Mouse (Mus musculus): ENCODE data around the gene Lamc1. TPM values are rescaled to one million over a fixed set of nuclear protein-coding genes. Genes with fewer than 3 reads are reported as not detected.

Lamc1 gene
- polyA plus RNA-seq (2016; fragmentation: Nextera tagmentation; extraction: Ambion mirVana) = 32.4 and 37.8 TPM in 2 replicates

GRCm38 (mm10) chr1:153332444-153333295 is at the start of gene Lamc1:
Lamc1 (minus strand) TSS chr1:153332786.
- Histone ChIP-seq H3K9ac (replicated peaks) (peak within 1 kb of the TSS; percentile 97), H3K4me2 (peak within 1 kb of the TSS; percentile 83), H3K27me3 (no peaks in the 10 kb centered on the region), H3K4me1 (replicated peaks) (peaks cover 31% of the 10 kb centered on the region), H3K36me3 (no peaks in the 10 kb centered on the region), H3K27ac (peak within 1 kb of the TSS; percentile 94), H3K4me3 (replicated peaks) (peak within 1 kb of the TSS; percentile 97), H3K9me3 (no peaks in the 10 kb centered on the region)
- WGBS = 1% methylated on average over 78 of the region's 85 CpGs
- ATAC-seq (ENCODE audit: insufficient number of reproducible peaks, insufficient read depth, low FRiP score, low TSS enrichment, low read depth) = peak; percentile 92

GRCm38 (mm10) chr1:153380746-153381282 is 48.2 kb upstream of the Lamc1 start:
- Histone ChIP-seq H3K4me2 (no peak overlapping the region), H3K27ac (no peak overlapping the region), H3K9ac (replicated peaks) (no peak overlapping the region), H3K9me3 (no peaks in the 10 kb centered on the region), H3K4me1 (replicated peaks) (no peaks in the 10 kb centered on the region), H3K27me3 (no peaks in the 10 kb centered on the region), H3K36me3 (no peaks in the 10 kb centered on the region), H3K4me3 (replicated peaks) (no peak overlapping the region)
- no peak for ATAC-seq (ENCODE audit: insufficient number of reproducible peaks, insufficient read depth, low FRiP score, low TSS enrichment, low read depth)
- 89% methylated on average over 9 of the region's 9 CpGs for WGBS

DNA sequence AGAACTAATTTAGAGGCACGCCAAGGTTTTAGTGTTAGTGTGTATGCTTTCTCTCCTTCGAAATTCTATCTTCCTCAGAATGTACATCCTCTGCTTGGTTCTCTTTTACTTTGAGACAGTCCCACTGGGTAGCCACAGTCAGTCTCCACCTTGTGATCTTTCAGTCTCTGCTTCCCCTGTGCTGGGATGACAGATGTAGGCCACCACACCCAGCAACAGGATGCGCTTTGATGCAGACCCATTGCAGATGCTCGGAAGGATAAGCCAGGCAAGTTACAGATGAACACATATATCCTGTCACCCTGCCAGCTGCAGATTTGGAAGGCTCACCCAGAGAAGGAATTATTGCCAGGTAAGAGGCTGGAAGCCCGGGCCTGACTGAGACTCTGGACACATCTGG is 47.2 kb upstream of the Lamc1 start:
- ATAC-seq (ENCODE audit: insufficient number of reproducible peaks, insufficient read depth, low FRiP score, low TSS enrichment, low read depth) = no peak
- Histone ChIP-seq H3K4me3 (replicated peaks) (no peak overlapping the region), H3K4me2 (no peak overlapping the region), H3K9ac (replicated peaks) (no peak overlapping the region), H3K27me3 (no peaks in the 10 kb centered on the region), H3K36me3 (no peaks in the 10 kb centered on the region), H3K4me1 (replicated peaks) (no peaks in the 10 kb centered on the region), H3K27ac (no peak overlapping the region), H3K9me3 (no peaks in the 10 kb centered on the region)
- 78% methylated on average over 5 of the region's 5 CpGs for WGBS

- no peak for ATAC-seq (ENCODE audit: insufficient number of reproducible peaks, insufficient read depth, low FRiP score, low TSS enrichment, low read depth)
- no peaks in the 10 kb centered on the region for H3K36me3 ChIP-seq
- no peaks in the 10 kb centered on the region for H3K27me3 ChIP-seq
- 74% methylated on average over 6 of the region's 6 CpGs for WGBS
- no peak overlapping the region for H3K4me3 ChIP-seq (replicated peaks)
- no peaks in the 10 kb centered on the region for H3K4me1 ChIP-seq (replicated peaks)
- no peaks in the 10 kb centered on the region for H3K9me3 ChIP-seq
- H3K9ac ChIP-seq (replicated peaks) = no peak overlapping the region
- H3K27ac ChIP-seq = no peak overlapping the region
- H3K4me2 ChIP-seq = no peak overlapping the region
Observed at GRCm38 (mm10) chr1:153378587-153378986, 46.0 kb upstream of the Lamc1 start.

DNA sequence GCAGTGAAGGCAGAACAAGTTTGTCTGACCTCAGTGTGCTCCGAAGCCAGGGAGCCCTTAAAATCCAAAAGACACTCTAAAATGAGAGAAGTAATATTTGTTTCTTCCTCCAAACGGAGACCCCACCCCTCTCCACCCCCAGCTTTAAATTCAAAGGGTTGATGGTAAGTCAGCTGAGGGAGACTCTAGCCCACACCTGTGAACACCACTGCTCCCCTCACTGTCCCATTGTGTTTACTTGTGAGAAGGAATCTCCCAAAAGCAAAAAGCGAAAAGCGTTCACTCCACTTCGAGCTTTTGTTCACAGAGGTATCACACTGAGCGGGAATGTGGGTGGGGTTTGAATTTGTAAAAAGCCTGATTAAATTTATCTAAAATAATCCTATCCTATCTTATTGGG is 43.9 kb upstream of the Lamc1 start:
- Histone ChIP-seq H3K9ac (replicated peaks) (no peak overlapping the region), H3K9me3 (no peaks in the 10 kb centered on the region), H3K4me2 (no peak overlapping the region), H3K36me3 (no peaks in the 10 kb centered on the region), H3K27me3 (no peaks in the 10 kb centered on the region), H3K4me3 (replicated peaks) (no peak overlapping the region), H3K27ac (no peak overlapping the region), H3K4me1 (replicated peaks) (no peaks in the 10 kb centered on the region)
- 47% methylated on average over 6 of the region's 6 CpGs for WGBS
- ATAC-seq (ENCODE audit: insufficient number of reproducible peaks, insufficient read depth, low FRiP score, low TSS enrichment, low read depth) = no peak

DNA sequence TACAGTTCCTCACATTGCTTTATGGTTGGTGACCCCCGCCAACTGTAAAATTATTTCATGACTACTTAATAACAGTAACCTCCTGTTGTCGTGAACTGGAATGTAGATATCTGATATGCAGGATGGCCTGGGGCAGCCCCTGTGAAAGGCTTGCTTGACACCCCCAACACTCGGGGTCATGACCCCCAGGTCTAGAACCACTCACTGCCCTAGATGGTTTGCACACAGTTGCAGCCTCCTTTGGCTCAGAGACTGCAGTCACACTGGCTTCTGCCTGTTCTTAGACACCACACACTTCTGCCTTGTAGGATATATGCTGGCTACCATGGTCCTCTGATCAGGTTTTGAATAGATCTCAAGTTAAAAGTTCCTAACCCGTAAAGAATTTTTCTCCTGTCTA is 41.5 kb upstream of the Lamc1 start:
- no peak overlapping the region for H3K27ac ChIP-seq
- H3K9me3 ChIP-seq = no peaks in the 10 kb centered on the region
- no peak overlapping the region for H3K4me3 ChIP-seq (replicated peaks)
- H3K9ac ChIP-seq (replicated peaks) = no peak overlapping the region
- no peak for ATAC-seq (ENCODE audit: insufficient number of reproducible peaks, insufficient read depth, low FRiP score, low TSS enrichment, low read depth)
- no peaks in the 10 kb centered on the region for H3K27me3 ChIP-seq
- H3K4me2 ChIP-seq = no peak overlapping the region
- WGBS = 76% methylated on average over 4 of the region's 4 CpGs
- no peaks in the 10 kb centered on the region for H3K4me1 ChIP-seq (replicated peaks)
- H3K36me3 ChIP-seq = no peaks in the 10 kb centered on the region

- Histone ChIP-seq H3K9me3 (no peaks in the 10 kb centered on the region), H3K27me3 (no peaks in the 10 kb centered on the region), H3K4me2 (no peak overlapping the region), H3K4me1 (replicated peaks) (no peaks in the 10 kb centered on the region), H3K36me3 (no peaks in the 10 kb centered on the region), H3K4me3 (replicated peaks) (no peak overlapping the region), H3K27ac (no peak overlapping the region), H3K9ac (replicated peaks) (no peak overlapping the region)
- no peak for ATAC-seq (ENCODE audit: insufficient number of reproducible peaks, insufficient read depth, low FRiP score, low TSS enrichment, low read depth)
- WGBS = 87% methylated on average over 3 of the region's 3 CpGs
Observed at GRCm38 (mm10) chr1:153371846-153372245, 39.3 kb upstream of the Lamc1 start.

DNA sequence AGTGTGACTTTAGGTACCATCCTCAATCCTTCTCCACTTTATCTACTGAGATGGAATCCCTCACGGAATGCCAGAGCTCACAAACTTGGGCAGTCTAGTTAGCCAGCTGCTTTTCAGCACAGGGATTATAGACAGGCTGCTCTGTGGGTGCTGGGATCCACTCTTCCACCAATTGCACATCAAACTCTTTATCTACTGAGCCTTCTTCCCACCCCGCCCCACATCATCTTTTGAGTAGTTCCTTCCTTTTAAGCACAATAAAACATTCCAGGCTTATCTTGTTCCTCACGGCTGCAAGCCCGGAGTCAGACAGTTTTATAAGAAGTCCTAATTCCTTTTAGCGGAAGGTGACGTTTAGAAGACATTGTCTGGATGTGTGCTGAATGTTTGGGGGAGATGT is 36.4 kb upstream of the Lamc1 start:
- H3K4me1 ChIP-seq (replicated peaks) = no peaks in the 10 kb centered on the region
- no peak overlapping the region for H3K4me2 ChIP-seq
- H3K9ac ChIP-seq (replicated peaks) = no peak overlapping the region
- 69% methylated on average over 6 of the region's 6 CpGs for WGBS
- H3K27ac ChIP-seq = no peak overlapping the region
- no peak for ATAC-seq (ENCODE audit: insufficient number of reproducible peaks, insufficient read depth, low FRiP score, low TSS enrichment, low read depth)
- no peak overlapping the region for H3K4me3 ChIP-seq (replicated peaks)
- no peaks in the 10 kb centered on the region for H3K27me3 ChIP-seq
- no peaks in the 10 kb centered on the region for H3K9me3 ChIP-seq
- H3K36me3 ChIP-seq = no peaks in the 10 kb centered on the region

- ATAC-seq (ENCODE audit: insufficient number of reproducible peaks, insufficient read depth, low FRiP score, low TSS enrichment, low read depth) = no peak
- H3K4me3 ChIP-seq (replicated peaks) = no peak overlapping the region
- WGBS = 72% methylated on average over 5 of the region's 5 CpGs
- no peak overlapping the region for H3K4me2 ChIP-seq
- no peak overlapping the region for H3K9ac ChIP-seq (replicated peaks)
- H3K4me1 ChIP-seq (replicated peaks) = no peaks in the 10 kb centered on the region
- no peaks in the 10 kb centered on the region for H3K9me3 ChIP-seq
- no peaks in the 10 kb centered on the region for H3K27me3 ChIP-seq
- H3K36me3 ChIP-seq = no peaks in the 10 kb centered on the region
- no peak overlapping the region for H3K27ac ChIP-seq
Observed at GRCm38 (mm10) chr1:153367048-153367447, 34.5 kb upstream of the Lamc1 start.

GRCm38 (mm10) chr1:153361926-153362325 is 29.3 kb upstream of the Lamc1 start:
- H3K36me3 ChIP-seq = no peaks in the 10 kb centered on the region
- no peak overlapping the region for H3K27ac ChIP-seq

GRCm38 (mm10) chr1:153360556-153360955 is 28.0 kb upstream of the Lamc1 start:
- H3K4me1 ChIP-seq (replicated peaks) = no peaks in the 10 kb centered on the region
- ATAC-seq (ENCODE audit: insufficient number of reproducible peaks, insufficient read depth, low FRiP score, low TSS enrichment, low read depth) = no peak
- no peaks in the 10 kb centered on the region for H3K27me3 ChIP-seq
- no peak overlapping the region for H3K4me2 ChIP-seq
- H3K9me3 ChIP-seq = no peaks in the 10 kb centered on the region
- no peak overlapping the region for H3K4me3 ChIP-seq (replicated peaks)
- H3K36me3 ChIP-seq = no peaks in the 10 kb centered on the region
- no peak overlapping the region for H3K9ac ChIP-seq (replicated peaks)
- WGBS = 53% methylated on average over 3 of the region's 3 CpGs
- no peak overlapping the region for H3K27ac ChIP-seq

More at GRCm38 (mm10) chr1:153361926-153362325, 29.3 kb upstream of the Lamc1 start:
- Histone ChIP-seq H3K9me3 (no peaks in the 10 kb centered on the region), H3K4me3 (replicated peaks) (no peak overlapping the region), H3K27me3 (no peaks in the 10 kb centered on the region), H3K9ac (replicated peaks) (no peak overlapping the region), H3K4me2 (no peak overlapping the region), H3K4me1 (replicated peaks) (no peaks in the 10 kb centered on the region)
- 91% methylated on average over 4 of the region's 4 CpGs for WGBS
- no peak for ATAC-seq (ENCODE audit: insufficient number of reproducible peaks, insufficient read depth, low FRiP score, low TSS enrichment, low read depth)
